ENCODE assay signal across 20 mouse cellular contexts in the genomic region with DNA sequence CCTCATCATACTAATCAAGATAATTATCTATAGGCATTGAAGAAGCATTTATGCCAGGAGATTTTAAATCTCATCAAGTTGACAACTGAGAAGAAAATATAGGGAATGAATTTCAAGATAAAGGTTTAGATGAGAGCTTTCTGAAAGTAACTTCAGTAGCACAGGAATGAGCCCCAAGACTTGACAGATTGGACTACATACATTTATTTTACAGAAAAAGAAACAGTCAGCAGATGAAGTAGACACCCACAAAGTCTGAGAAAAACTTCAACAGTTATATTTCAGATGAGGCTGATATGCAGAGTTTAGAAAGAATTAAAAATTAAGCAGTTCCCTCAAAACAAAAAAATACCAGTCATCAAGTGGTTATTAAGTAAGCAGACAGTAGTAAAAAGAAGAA.
DNase-seq lines count a peak whose midpoint lies in the region; ATAC-seq and TF ChIP-seq lines count a peak whose summit lies in the region.
"Had no signal": no experiment of that assay in that cellular context is flagged by ENCODE, and none has a peak within 500 bp of the region (broad histone marks: within the 10 kb centered on the region; RNA-seq: fewer than 3 reads in every experiment).

No protein-coding gene starts in this region.

- H3K27ac ChIP-seq in left cerebral cortex, adult 2 months: peak overlapping the region; percentile 70

- H3K4me3 ChIP-seq in left cerebral cortex, adult 2 months: no peak overlapping the region

- no peak for DNase-seq in frontal cortex, postnatal 14 days (ENCODE audit: low spot score in 2 of 2)
- no peak for DNase-seq in left cerebral cortex, adult 2 months (ENCODE audit: extremely low spot score in 1 of 2, low spot score in 2 of 2)
- no peak for DNase-seq in left cerebral cortex, adult 11 months (ENCODE audit: low spot score)
- peak; percentile 24 for DNase-seq in brain, adult 2 months (ENCODE audit: low read depth, low spot score)
- DNase-seq: adrenal gland, adult 2 months; adrenal gland, adult 8-10 months; adrenal gland, postnatal 10 days; adrenal gland, postnatal 14 days; adrenal gland, postnatal 25 days; adrenal gland, postnatal 36 days; B cell, adult 2 months; cerebellum, adult 11 months; cerebellum, adult 11-12 months; cerebellum, adult 18-20 months; cerebellum, adult 2 months had no signal

- no peak for TF ChIP-seq CTCF in left cerebral cortex, adult 2 months (IDR thresholded peaks at IDR 0.05)

- ATAC-seq in frontal cortex, adult (ENCODE audit: low TSS enrichment): peak; percentile 94
- no peak for ATAC-seq in inflammation-experienced regulatory T-cells, adult 6 months
- ATAC-seq: activated CD4-positive, CD25-positive, alpha-beta regulatory T cell, adult 4 months; CD4-positive, CD25-positive, alpha-beta regulatory T cell, adult 4 months; Patski had no signal

- intact Hi-C loops in left cerebral cortex, adult 2 months (cut with DNase I): no loop called here
